Mouse (Mus musculus) bone marrow, adult 2 months (tissue): ENCODE measurements around the gene Htr1f.

Experiments used
- CTCF ChIP-seq: fragments of 200-500 bp; IDR thresholded peaks from 2 replicates; pipeline ENCODE4 v1.5.1; 2011; ENCODE audit warnings: low read length, control low read depth; ENCODE audit not compliant: control insufficient read depth, insufficient read depth
- POLR2A ChIP-seq: fragments of 200-500 bp; IDR thresholded peaks from 2 replicates; pipeline ENCODE4 v1.6.1; 2011; ENCODE audit warnings: low read depth, mild to moderate bottlenecking, control low read depth, low read length, borderline replicate concordance; ENCODE audit not compliant: control insufficient read depth

DNA sequence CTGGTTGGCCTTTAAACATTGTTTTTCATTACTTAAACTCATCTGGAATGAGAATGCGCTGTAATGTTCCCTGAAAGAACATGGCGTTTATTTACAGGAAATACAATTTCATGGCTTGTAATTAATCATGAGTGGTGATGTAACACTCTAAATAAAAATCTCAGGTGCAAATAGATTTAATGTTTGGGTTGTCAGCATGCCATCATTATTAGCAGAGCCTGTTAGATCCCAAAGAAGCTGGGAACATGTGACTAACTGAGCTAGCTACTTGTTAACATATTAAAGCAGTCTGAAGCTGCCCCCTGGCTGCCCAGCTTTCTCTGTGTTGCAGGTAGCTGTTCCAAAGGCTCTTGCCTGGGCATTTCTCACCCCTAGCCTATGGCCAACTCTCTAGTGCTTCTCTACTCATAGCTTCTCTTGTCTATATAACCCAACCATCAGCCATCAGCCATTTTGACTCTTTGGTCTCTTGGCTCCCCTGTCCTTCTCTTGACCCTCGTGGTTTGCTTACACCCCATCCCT lies 227.0 kb downstream of the Htr1f start:
- TF ChIP-seq POLR2A (no peak), CTCF (no peak)
